In the genomic region with DNA sequence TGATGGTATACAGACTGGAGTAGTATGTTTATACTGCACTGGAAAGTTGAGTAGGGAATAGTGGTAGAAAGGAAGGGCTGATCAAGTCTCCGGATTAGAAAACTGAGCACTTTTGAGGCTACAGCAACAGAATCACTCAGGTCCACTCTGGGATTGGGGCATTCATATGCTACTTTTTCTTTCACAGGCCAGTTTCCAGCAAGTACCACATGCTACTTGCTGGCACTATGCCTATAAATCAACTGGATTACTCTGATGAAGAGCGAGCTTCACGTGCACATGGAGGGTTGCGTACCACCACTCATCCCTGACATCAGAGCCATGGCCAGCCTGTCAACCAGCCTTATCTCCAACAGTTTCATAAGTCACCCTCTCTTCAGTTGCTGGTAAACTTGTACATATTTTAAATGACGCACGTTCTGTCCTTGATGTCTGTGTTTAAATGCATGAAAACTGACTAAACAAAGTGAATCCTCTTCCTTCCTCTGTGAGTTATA, we compare ENCODE assay signal across 30 mouse cellular contexts. TPM values are rescaled to one million over a fixed set of nuclear protein-coding genes. Genes with fewer than 3 reads are reported as not detected.
A peak's percentile ranks its signal among the peaks of the same experiment; 100 is the strongest.
DNase-seq lines count a peak whose midpoint lies in the region; ATAC-seq lines count a peak whose summit lies in the region.
"Had no signal": no experiment of that assay in that cellular context is flagged by ENCODE, and none has a peak within 500 bp of the region (broad histone marks: within the 10 kb centered on the region; RNA-seq: fewer than 3 reads in every experiment).

No protein-coding gene starts in this region.

- peak; percentile 83 for DNase-seq in adrenal gland, adult 2 months
- DNase-seq in adrenal gland, postnatal 25 days, result no peak
- DNase-seq in intestine, embryonic 14.5 days (ENCODE audit: low spot score), result peak; percentile 25
- DNase-seq in adrenal gland, postnatal 36 days, result peak; percentile 67 to 76
- DNase-seq in embryo, embryonic 11 days, result no peak
- DNase-seq: B cell, adult 2 months; cerebellum, adult 11-12 months; cerebellum, adult 9-10 months; cerebellum, postnatal 14 days; forebrain, postnatal 0 days; gastrocnemius, adult 2 months; gastrocnemius, postnatal 14 days; heart, adult 18-20 months; heart, postnatal 14 days; heart, postnatal 4 days; kidney, adult 11 months; kidney, adult 8-10 months had no signal

- no peak overlapping the region for H3K27ac ChIP-seq in intestine, embryonic 14.5 days (ENCODE audit: low read depth)
- H3K27ac ChIP-seq in intestine, embryonic 16.5 days (ENCODE audit: low read length), result no peak overlapping the region
- H3K27ac ChIP-seq: embryonic facial prominence, embryonic 12.5 days; embryonic facial prominence, embryonic 15.5 days; gastrocnemius, adult 2 months; heart, embryonic 15.5 days; hindbrain, embryonic 14.5 days; hindbrain, postnatal 0 days; kidney, embryonic 15.5 days had no signal

- WGBS in intestine, embryonic 14.5 days, result 86% methylated on average over 6 of the region's 6 CpGs
- 83% methylated on average over 6 of the region's 6 CpGs for WGBS in intestine, embryonic 16.5 days

- no peak overlapping the region for H3K9ac ChIP-seq in intestine, embryonic 14.5 days (ENCODE audit: low read length)
- H3K9ac ChIP-seq in intestine, embryonic 16.5 days (ENCODE audit: low read depth, low read length), result no peak overlapping the region
- H3K9ac ChIP-seq: embryonic facial prominence, embryonic 12.5 days; embryonic facial prominence, embryonic 15.5 days; forebrain, postnatal 0 days; heart, embryonic 12.5 days; heart, embryonic 15.5 days; hindbrain, embryonic 14.5 days; kidney, embryonic 15.5 days had no signal

- H3K36me3 ChIP-seq in intestine, embryonic 14.5 days (ENCODE audit: control insufficient read depth, insufficient read depth, low read length), result no peaks in the 10 kb centered on the region
- H3K36me3 ChIP-seq in intestine, embryonic 16.5 days (ENCODE audit: control insufficient read depth, insufficient read depth, low read length), result no peaks in the 10 kb centered on the region
- H3K36me3 ChIP-seq: embryonic facial prominence, embryonic 12.5 days; embryonic facial prominence, embryonic 15.5 days; heart, embryonic 15.5 days; kidney, embryonic 15.5 days had no signal

- ATAC-seq in intestine, embryonic 14.5 days (replicated peaks; ENCODE audit: low FRiP score, low TSS enrichment, low read depth), result no peak
- ATAC-seq in intestine, embryonic 16.5 days, result no peak
- ATAC-seq: forebrain, embryonic 14.5 days; forebrain, postnatal 0 days; hindbrain, postnatal 0 days; inflammation-experienced regulatory T-cells, adult 6 months; Patski had no signal

- H3K9me3 ChIP-seq in intestine, embryonic 14.5 days (ENCODE audit: control insufficient read depth, low read length), result no peaks in the 10 kb centered on the region
- H3K9me3 ChIP-seq in intestine, embryonic 16.5 days (ENCODE audit: control insufficient read depth, low read length), result no peaks in the 10 kb centered on the region
- H3K9me3 ChIP-seq: embryonic facial prominence, embryonic 12.5 days; embryonic facial prominence, embryonic 15.5 days; G1E; heart, embryonic 12.5 days; heart, embryonic 15.5 days; kidney, embryonic 15.5 days had no signal

- H3K4me1 ChIP-seq in intestine, embryonic 14.5 days (replicated peaks; ENCODE audit: control insufficient read depth, insufficient read depth, low read length), result no peaks in the 10 kb centered on the region
- no peaks in the 10 kb centered on the region for H3K4me1 ChIP-seq in intestine, embryonic 16.5 days (ENCODE audit: control insufficient read depth, insufficient read depth, low read length)
- H3K4me1 ChIP-seq: embryonic facial prominence, embryonic 12.5 days; embryonic facial prominence, embryonic 15.5 days; heart, embryonic 12.5 days; heart, embryonic 15.5 days had no signal

- H3K4me2 ChIP-seq in intestine, embryonic 14.5 days (ENCODE audit: low read length), result no peak overlapping the region
- no peak overlapping the region for H3K4me2 ChIP-seq in intestine, embryonic 16.5 days (ENCODE audit: low read depth, low read length)
- H3K4me2 ChIP-seq: embryonic facial prominence, embryonic 12.5 days; embryonic facial prominence, embryonic 15.5 days; heart, embryonic 12.5 days; heart, embryonic 15.5 days; hindbrain, embryonic 14.5 days; kidney, embryonic 15.5 days had no signal

- H3K4me3 ChIP-seq in intestine, embryonic 14.5 days (ENCODE audit: low read depth, low read length), result no peak overlapping the region
- H3K4me3 ChIP-seq in intestine, embryonic 16.5 days (ENCODE audit: low read length), result no peak overlapping the region
- H3K4me3 ChIP-seq: embryonic facial prominence, embryonic 12.5 days; embryonic facial prominence, embryonic 15.5 days; gastrocnemius, adult 2 months; heart, embryonic 12.5 days; heart, embryonic 15.5 days; kidney, embryonic 15.5 days had no signal

- H3K27me3 ChIP-seq in intestine, embryonic 14.5 days (replicated peaks; ENCODE audit: control insufficient read depth, insufficient read depth, low read length), result no peaks in the 10 kb centered on the region
- no peaks in the 10 kb centered on the region for H3K27me3 ChIP-seq in intestine, embryonic 16.5 days (replicated peaks; ENCODE audit: control insufficient read depth, insufficient read depth, low read length)
- H3K27me3 ChIP-seq: CH12.LX; embryonic facial prominence, embryonic 12.5 days; embryonic facial prominence, embryonic 15.5 days; heart, embryonic 12.5 days; heart, embryonic 15.5 days; kidney, embryonic 15.5 days; Patski had no signal

RNA-seq across cellular contexts. Expression of a gene that starts 16.0 kb away (rescaled TPM):
- 100 to 1,000 TPM; 302 to 765 TPM for total RNA-seq in adrenal gland, adult 2 months (2021)
- 836 and 1,436 TPM in 2 replicates for polyA plus RNA-seq in adrenal gland, adult 2 months (2012; rRNA removed)
- 642 and 788 TPM in 2 replicates for total RNA-seq in adrenal gland, postnatal 25 days (2021)
- polyA plus RNA-seq in intestine, embryonic 14.5 days (2014; fragmentation: Nextera tagmentation; extraction: Ambion mirVana), result 0.09 and 0.12 TPM in 2 replicates
- 0.11 and 1.3 TPM in 2 replicates for polyA plus RNA-seq in intestine, embryonic 16.5 days (2015; fragmentation: Nextera tagmentation; extraction: Ambion mirVana)
- 100 to 1,000 TPM; 529 to 721 TPM for total RNA-seq in adrenal gland, postnatal 36 days (2021)
- total RNA-seq: gastrocnemius, adult 2 months; gastrocnemius, postnatal 14 days; heart, adult 18-20 months had no signal
- polyA plus RNA-seq: heart, embryonic 12.5 days; heart, embryonic 15.5 days; inflammation-experienced regulatory T-cells, adult 6 months; Patski had no signal

Comparison
In these comparisons a context has a peak if more than half of its experiments do, and no peak if none do; other contexts are left out.
1. DNase-seq: peak in adrenal gland, adult 2 months (single experiment), intestine, embryonic 14.5 days (single experiment) and adrenal gland, postnatal 36 days (2 of 2); none in adrenal gland, postnatal 25 days (single experiment) and embryo, embryonic 11 days (single experiment).